Mouse (Mus musculus) limb, embryonic 14.5 days (tissue): ENCODE data around the gene Bcl2l12. TPM values are rescaled to one million over a fixed set of nuclear protein-coding genes. Genes with fewer than 3 reads are reported as not detected.

Experiments used
- ATAC-seq: fragments of 200-750 bp; cut with Nextera tagmentation; 2 replicates; pipeline ENCODE4 v1.8.0; 2017; ENCODE audit warnings: low read depth, moderate number of reproducible peaks, moderate TSS enrichment; ENCODE audit not compliant: low FRiP score
- DNase-seq: peaks from one replicate; pipeline ENCODE4 v3.0.0-alpha.2; 2015; ENCODE audit warnings: low spot score
- H3K27ac ChIP-seq: fragments of 300-500 bp; sonication (generic); replicated peaks from 2 replicates; pipeline ENCODE4 v1.5.1; 2014; ENCODE audit warnings: low read depth, mild to moderate bottlenecking, low read length, moderate library complexity, mixed read lengths
- H3K27me3 ChIP-seq: fragments of 300-500 bp; sonication (generic); 2 replicates; pipeline ENCODE4 v1.6.1; 2014; ENCODE audit warnings: low read length, mixed read lengths; ENCODE audit not compliant: control insufficient read depth, insufficient read depth
- H3K36me3 ChIP-seq: fragments of 300-500 bp; sonication (generic); 2 replicates; pipeline ENCODE4 v1.6.1; 2014; ENCODE audit warnings: mild to moderate bottlenecking, low read length, moderate library complexity, mixed read lengths; ENCODE audit not compliant: control insufficient read depth, insufficient read depth
- H3K4me1 ChIP-seq: fragments of 300-500 bp; sonication (generic); 2 replicates; pipeline ENCODE4 v1.6.1; 2014; ENCODE audit warnings: antibody characterized with exemption, low read length, mixed read lengths; ENCODE audit not compliant: control insufficient read depth, insufficient read depth
- H3K4me2 ChIP-seq: fragments of 300-500 bp; sonication (generic); replicated peaks from 2 replicates; pipeline ENCODE4 v1.6.1; 2014; ENCODE audit warnings: low read depth, mild to moderate bottlenecking, low read length, moderate library complexity; ENCODE audit not compliant: severe bottlenecking
- H3K4me3 ChIP-seq: fragments of 300-500 bp; sonication (generic); replicated peaks from 2 replicates; pipeline ENCODE4 v1.5.1; 2014; ENCODE audit warnings: low read length
- H3K9ac ChIP-seq: fragments of 300-500 bp; sonication (generic); 2 replicates; pipeline ENCODE4 v1.6.1; 2014; ENCODE audit warnings: mild to moderate bottlenecking, low read depth, low read length, moderate library complexity; ENCODE audit not compliant: severe bottlenecking
- H3K9me3 ChIP-seq: fragments of 300-500 bp; sonication (generic); 2 replicates; pipeline ENCODE4 v1.6.1; 2016; ENCODE audit warnings: low read length; ENCODE audit not compliant: control insufficient read depth
- POLR2A ChIP-seq: fragments of 200-500 bp; IDR thresholded peaks from 2 replicates; pipeline ENCODE4 v1.8.0; 2012; ENCODE audit warnings: inconsistent platforms, mild to moderate bottlenecking, moderate library complexity, borderline replicate concordance; ENCODE audit not compliant: insufficient read depth, insufficient read length; ENCODE audit errors: extremely low read depth
- WGBS: fragments of 180-500 bp; shearing (Covaris S2); extraction: QIAGEN DNeasy Blood & Tissue Kit; methylation state at CpG from one replicate; pipeline ENCODE4 v1.1.7; 2014; 5-methylcytosine and 5-hydroxymethylcytosine counted together
- polyA plus RNA-seq, 2 experiments: library from polyadenylated mRNA; depleted of rRNA in 1 of 2; stranded (reverse) in 1 of 2; unstranded in 1 of 2; fragments of >200 nt; fragmentation: Nextera tagmentation in 1 of 2; extraction: Ambion mirVana in 1 of 2; gene quantifications; 2 replicates each; pipeline versions ENCODE4 v1.2.1 to v1.2.3; 2012 to 2014

Gene Bcl2l12
- polyA plus RNA-seq, 2 experiments, result 54.9 to 81.3 TPM

DNA sequence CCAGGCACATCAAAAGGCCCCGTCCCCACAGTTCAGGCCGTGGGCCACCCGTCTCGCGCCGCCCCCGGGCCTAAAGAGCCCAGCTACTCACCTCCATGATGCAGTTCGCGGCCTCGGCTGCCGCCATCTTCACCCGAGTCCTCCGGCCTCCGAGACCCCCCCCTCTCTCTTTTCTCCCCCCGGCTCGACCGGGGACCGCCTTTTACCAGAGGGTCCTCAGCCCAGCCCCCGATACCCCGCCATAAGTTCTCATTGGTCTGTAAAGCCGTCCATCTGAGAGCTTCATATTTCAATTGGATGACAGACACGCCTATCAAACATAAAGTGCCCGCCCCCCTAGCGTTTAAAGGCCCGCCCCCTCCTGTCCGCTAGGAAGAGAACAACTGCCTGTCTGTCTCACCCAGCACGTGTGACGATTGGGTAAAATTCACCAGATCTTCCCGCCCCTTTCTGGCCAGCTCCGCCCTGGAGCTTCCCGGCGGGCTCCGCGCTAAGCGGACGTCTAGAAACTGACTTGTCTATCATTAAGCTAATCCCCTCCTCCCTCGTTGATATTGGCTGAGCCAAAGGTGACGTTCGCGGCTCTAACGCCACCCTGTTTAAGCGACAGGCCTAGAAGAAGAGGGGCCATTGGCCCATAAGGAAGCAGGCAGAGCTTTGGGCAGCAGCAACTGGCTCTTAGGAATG lies 12.2 kb downstream of the Bcl2l12 start, which contains the start of gene Prmt1:
Prmt1 (minus strand) TSS at position 377 of the 687 bp plus-strand sequence.
- no peaks in the 10 kb centered on the region for H3K9me3 ChIP-seq
- H3K4me3 ChIP-seq, result peak within 1 kb of the TSS; percentile 100
- TF ChIP-seq POLR2A, result peak; percentile 93; the same call in 1 of the 2 replicates
- H3K27ac ChIP-seq, result peak within 1 kb of the TSS; percentile 95
- peak within 1 kb of the TSS; percentile 98 for H3K9ac ChIP-seq
- WGBS, result 3% methylated on average over 38 of the region's 42 CpGs
- H3K4me2 ChIP-seq, result peak within 1 kb of the TSS; percentile 64
- DNase-seq, result peak; percentile 100
- H3K27me3 ChIP-seq, result no peaks in the 10 kb centered on the region
- ATAC-seq, result peak; percentile 96
- peaks cover 43% of the 10 kb centered on the region for H3K36me3 ChIP-seq
- H3K4me1 ChIP-seq, result peaks cover 19% of the 10 kb centered on the region

DNA sequence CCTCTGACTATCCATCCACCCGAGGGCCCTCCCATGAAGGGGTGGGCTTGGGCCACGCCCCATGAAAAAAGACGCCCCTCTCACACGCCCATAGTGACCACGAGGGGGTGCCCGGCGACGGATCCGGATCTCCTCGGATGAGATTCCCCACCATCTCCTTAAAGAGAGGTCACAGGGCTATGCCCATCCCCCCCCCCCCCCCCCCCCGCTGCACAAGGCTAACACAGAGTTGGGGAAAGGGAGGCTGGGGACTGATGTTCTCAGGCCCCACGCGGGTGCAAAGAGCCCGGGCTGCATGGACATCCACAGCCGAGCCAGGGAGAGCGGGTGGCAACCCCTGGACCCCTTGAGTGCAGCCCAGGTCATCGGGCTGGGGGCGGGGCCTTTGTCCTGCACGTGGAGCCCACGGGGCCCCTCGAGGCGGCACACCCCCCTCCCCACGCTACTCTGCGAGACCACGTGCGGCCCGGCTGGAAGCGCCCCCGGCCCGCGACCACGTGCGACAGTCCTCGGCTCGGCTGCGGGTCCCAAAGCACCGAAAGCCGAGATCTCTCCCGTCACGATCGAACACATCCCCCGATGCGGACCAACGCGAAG lies 12.8 kb downstream of the Bcl2l12 start:
- Histone ChIP-seq H3K9me3 (no peaks in the 10 kb centered on the region), H3K36me3 (peaks cover 43% of the 10 kb centered on the region), H3K27me3 (no peaks in the 10 kb centered on the region), H3K9ac (peak overlapping the region; percentile 98), H3K4me2 (peak overlapping the region; percentile 64), H3K4me3 (peak overlapping the region; percentile 100), H3K4me1 (peaks cover 19% of the 10 kb centered on the region), H3K27ac (peak overlapping the region; percentile 91)
- ATAC-seq, result no peak
- TF ChIP-seq POLR2A, result no peak
- WGBS, result under 1% methylated on average over 44 of the region's 45 CpGs
- DNase-seq, result peak; percentile 71

GRCm38 (mm10) chr7:44984833-44985164 lies 13.7 kb downstream of the Bcl2l12 start:
- ATAC-seq, result no peak
- H3K4me3 ChIP-seq, result peak overlapping the region; percentile 100
- no peak for DNase-seq
- H3K27me3 ChIP-seq, result no peaks in the 10 kb centered on the region
- 37% methylated on average over 3 of the region's 3 CpGs for WGBS
- H3K36me3 ChIP-seq, result peaks cover 44% of the 10 kb centered on the region
- no peaks in the 10 kb centered on the region for H3K9me3 ChIP-seq
- peak overlapping the region; percentile 64 for H3K4me2 ChIP-seq
- no peak overlapping the region for H3K27ac ChIP-seq
- no peak overlapping the region for H3K9ac ChIP-seq
- peaks cover 19% of the 10 kb centered on the region for H3K4me1 ChIP-seq
- TF ChIP-seq POLR2A, result no peak

GRCm38 (mm10) chr7:44983944-44984832 lies 14.3 kb downstream of the Bcl2l12 start:
- peaks cover 49% of the 10 kb centered on the region for H3K36me3 ChIP-seq
- peaks cover 19% of the 10 kb centered on the region for H3K4me1 ChIP-seq
- TF ChIP-seq POLR2A, result no peak
- DNase-seq (no peak), ATAC-seq (no peak)
- no peaks in the 10 kb centered on the region for H3K27me3 ChIP-seq
- peak overlapping the region; percentile 64 for H3K4me2 ChIP-seq
- H3K4me3 ChIP-seq, result peak overlapping the region; percentile 100; the same call in 1 of the 2 replicates
- H3K9me3 ChIP-seq, result no peaks in the 10 kb centered on the region
- WGBS, result 77% methylated on average over 7 of the region's 7 CpGs
- H3K9ac ChIP-seq, result no peak overlapping the region
- 0 out of 2 replicates have a peak overlapping the region, but pooled peaks have one; percentile 19 for H3K27ac ChIP-seq

DNA sequence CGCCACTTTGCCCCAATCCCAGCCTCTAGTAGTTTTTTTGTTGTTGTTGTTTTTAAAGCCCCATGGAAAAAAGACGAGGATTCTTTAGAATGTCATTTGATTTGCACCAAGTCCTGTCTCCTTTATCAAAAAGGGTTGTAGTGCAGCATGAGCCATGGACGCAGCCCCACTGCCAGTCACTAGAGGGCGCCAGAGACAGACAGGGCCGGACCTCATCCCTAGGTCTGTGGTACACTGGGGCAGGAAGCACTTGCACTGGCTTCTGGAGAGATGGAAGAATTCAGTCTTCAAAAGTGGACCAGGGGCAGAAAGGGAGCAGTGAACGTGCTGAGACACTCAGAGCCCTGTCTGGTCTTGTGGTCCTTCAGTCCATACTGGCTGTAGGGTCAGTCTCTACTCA lies 15.4 kb downstream of the Bcl2l12 start:
- Histone ChIP-seq H3K4me3 (no peak overlapping the region), H3K9ac (no peak overlapping the region), H3K4me2 (no peak overlapping the region), H3K4me1 (peaks cover 14% of the 10 kb centered on the region), H3K9me3 (no peaks in the 10 kb centered on the region), H3K27me3 (no peaks in the 10 kb centered on the region), H3K36me3 (peaks cover 60% of the 10 kb centered on the region), H3K27ac (no peak overlapping the region)
- peak; percentile 35; the same call in 1 of the 2 replicates for TF ChIP-seq POLR2A
- peak; percentile 80 for DNase-seq
- ATAC-seq, result no peak
- WGBS, result 38% methylated on average over 6 of the region's 6 CpGs
